8 mouse cellular contexts compared by ENCODE assay signal in the genomic region with DNA sequence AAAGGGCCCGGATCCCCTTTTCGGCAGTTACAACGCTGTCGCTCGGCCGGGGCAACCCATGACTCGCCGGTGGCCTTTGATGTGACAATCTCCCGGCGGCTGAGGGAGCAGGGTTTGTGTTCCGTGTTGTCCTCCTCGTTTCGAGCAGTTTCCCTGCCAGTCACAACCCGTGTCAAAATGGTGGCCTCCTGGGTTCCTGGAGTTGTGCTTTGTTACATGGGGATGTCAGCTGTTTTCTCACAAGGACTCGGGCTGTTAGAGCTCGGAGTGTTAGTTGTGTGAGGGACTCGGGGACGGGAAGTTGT. TPM values are rescaled to one million over a fixed set of nuclear protein-coding genes. Genes with fewer than 3 reads are reported as not detected.
A peak's percentile ranks its signal among the peaks of the same experiment; 100 is the strongest.
DNase-seq lines count a peak whose midpoint lies in the region; ATAC-seq lines count a peak whose summit lies in the region.

No protein-coding gene starts in this region.

- no peaks in the 10 kb centered on the region for H3K9me3 ChIP-seq in kidney, embryonic 16.5 days (ENCODE audit: low read length)
- no peaks in the 10 kb centered on the region for H3K9me3 ChIP-seq in intestine, embryonic 14.5 days (ENCODE audit: control insufficient read depth, low read length)

- H3K27me3 ChIP-seq in kidney, embryonic 16.5 days (ENCODE audit: insufficient read depth, low read length): no peaks in the 10 kb centered on the region
- H3K27me3 ChIP-seq in intestine, embryonic 14.5 days (replicated peaks; ENCODE audit: control insufficient read depth, insufficient read depth, low read length): no peaks in the 10 kb centered on the region

- under 1% methylated on average over 18 of the region's 18 CpGs for WGBS in kidney, embryonic 16.5 days
- WGBS in intestine, embryonic 14.5 days: 1% methylated on average over 18 of the region's 18 CpGs

- H3K4me1 ChIP-seq in kidney, embryonic 16.5 days (ENCODE audit: insufficient read depth, low read length): peaks cover 31% of the 10 kb centered on the region
- no peaks in the 10 kb centered on the region; the same call in 1 of the 2 replicates for H3K4me1 ChIP-seq in brown adipose tissue, adult 24 weeks (ENCODE audit: control insufficient read depth, insufficient read depth, insufficient read length, low read length)
- H3K4me1 ChIP-seq in intestine, embryonic 14.5 days (replicated peaks; ENCODE audit: control insufficient read depth, insufficient read depth, low read length): peaks cover 20% of the 10 kb centered on the region

- peak overlapping the region; percentile 96 for H3K27ac ChIP-seq in kidney, embryonic 16.5 days (ENCODE audit: low read length)
- peak overlapping the region; percentile 89 for H3K27ac ChIP-seq in brown adipose tissue, adult 24 weeks (replicated peaks; ENCODE audit: low read depth, low read length)
- peak overlapping the region; percentile 97 for H3K27ac ChIP-seq in intestine, embryonic 14.5 days (ENCODE audit: low read depth)

- H3K4me2 ChIP-seq in kidney, embryonic 16.5 days (replicated peaks; ENCODE audit: low read depth, low read length): peak overlapping the region; percentile 77
- peak overlapping the region; percentile 80 for H3K4me2 ChIP-seq in intestine, embryonic 14.5 days (ENCODE audit: low read length)

- no peak for ATAC-seq in kidney, embryonic 16.5 days (ENCODE audit: low FRiP score, low TSS enrichment)
- ATAC-seq in intestine, embryonic 14.5 days (replicated peaks; ENCODE audit: low FRiP score, low TSS enrichment, low read depth): no peak
- ATAC-seq in erythroid progenitor cell, adult 5-6 weeks (replicated peaks; ENCODE audit: low FRiP score, poor library complexity, severe bottlenecking): no peak

- DNase-seq in kidney, postnatal 14 days: no peak
- peak; percentile 67 for DNase-seq in intestine, embryonic 14.5 days (ENCODE audit: low spot score)
- peak; percentile 61 for DNase-seq in naive thymus-derived CD4-positive, alpha-beta T cell, adult 2 months (ENCODE audit: low read depth)
- no peak for DNase-seq in ovary, postnatal 36 days (ENCODE audit: low spot score)
- no peak for DNase-seq in lung, postnatal 10 days

- peaks cover 33% of the 10 kb centered on the region for H3K36me3 ChIP-seq in kidney, embryonic 16.5 days (ENCODE audit: insufficient read depth, low read length)
- H3K36me3 ChIP-seq in intestine, embryonic 14.5 days (ENCODE audit: control insufficient read depth, insufficient read depth, low read length): peaks cover 48% of the 10 kb centered on the region

- peak overlapping the region; percentile 93 for H3K9ac ChIP-seq in kidney, embryonic 16.5 days (replicated peaks; ENCODE audit: low read length)
- peak overlapping the region; percentile 99 for H3K9ac ChIP-seq in intestine, embryonic 14.5 days (ENCODE audit: low read length)

- peak overlapping the region; percentile 99 for H3K4me3 ChIP-seq in kidney, embryonic 16.5 days (ENCODE audit: low read length)
- H3K4me3 ChIP-seq in brown adipose tissue, adult 24 weeks (ENCODE audit: insufficient read depth, low read depth, low read length): peak overlapping the region; percentile 99
- H3K4me3 ChIP-seq in intestine, embryonic 14.5 days (ENCODE audit: low read depth, low read length): peak overlapping the region; percentile 94

RNA-seq across cellular contexts. Expression of a gene that starts 1.2 kb away (rescaled TPM):
- 481 and 498 TPM in 2 replicates for polyA plus RNA-seq in kidney, embryonic 16.5 days (2015; fragmentation: Nextera tagmentation; extraction: Ambion mirVana)
- 216 and 330 TPM in 2 replicates for polyA plus RNA-seq in brown adipose tissue, adult 24 weeks (2012; ENCODE audit: insufficient read depth, insufficient read length, missing spikeins)
- polyA plus RNA-seq in intestine, embryonic 14.5 days (2014; fragmentation: Nextera tagmentation; extraction: Ambion mirVana): 505 and 521 TPM in 2 replicates
- total RNA-seq in erythroid progenitor cell, adult 5-6 weeks (2015; ENCODE audit: low replicate concordance): 265 and 296 TPM in 2 replicates
- total RNA-seq in erythroid progenitor cell, adult 5-6 weeks (2017; ENCODE audit: low replicate concordance): 240 and 253 TPM in 2 replicates

RNA-seq across cellular contexts. Expression of a gene that starts 35.3 kb away (rescaled TPM):
- polyA plus RNA-seq in kidney, embryonic 16.5 days (2015; fragmentation: Nextera tagmentation; extraction: Ambion mirVana): 31.5 and 32.2 TPM in 2 replicates
- 25.9 and 31.0 TPM in 2 replicates for polyA plus RNA-seq in brown adipose tissue, adult 24 weeks (2012; ENCODE audit: insufficient read depth, insufficient read length, missing spikeins)
- 49.4 and 49.6 TPM in 2 replicates for polyA plus RNA-seq in intestine, embryonic 14.5 days (2014; fragmentation: Nextera tagmentation; extraction: Ambion mirVana)
- 200 and 221 TPM in 2 replicates for total RNA-seq in erythroid progenitor cell, adult 5-6 weeks (2015; ENCODE audit: low replicate concordance)
- total RNA-seq in erythroid progenitor cell, adult 5-6 weeks (2017; ENCODE audit: low replicate concordance): 177 and 202 TPM in 2 replicates

RNA-seq across cellular contexts. Expression of a gene that starts 53.4 kb away (rescaled TPM):
- polyA plus RNA-seq in kidney, embryonic 16.5 days (2015; fragmentation: Nextera tagmentation; extraction: Ambion mirVana): 78.6 and 84.8 TPM in 2 replicates
- polyA plus RNA-seq in brown adipose tissue, adult 24 weeks (2012; ENCODE audit: insufficient read depth, insufficient read length, missing spikeins): not detected in 2 replicates
- 27.5 and 33.8 TPM in 2 replicates for polyA plus RNA-seq in intestine, embryonic 14.5 days (2014; fragmentation: Nextera tagmentation; extraction: Ambion mirVana)
- 1.8 TPM in 1 of 2 replicates, not detected in the other for total RNA-seq in erythroid progenitor cell, adult 5-6 weeks (2015; ENCODE audit: low replicate concordance)
- total RNA-seq in erythroid progenitor cell, adult 5-6 weeks (2017; ENCODE audit: low replicate concordance): not detected in 2 replicates

Comparison
In these comparisons a context has a peak if more than half of its experiments do, and no peak if none do; other contexts are left out.
1. DNase-seq: peak in intestine, embryonic 14.5 days (single experiment) and naive thymus-derived CD4-positive, alpha-beta T cell, adult 2 months (single experiment); none in kidney, postnatal 14 days (single experiment), ovary, postnatal 36 days (single experiment) and lung, postnatal 10 days (single experiment).
2. RNA of a gene that starts 53.4 kb away (polyA plus RNA-seq): 78.6 to 84.8 TPM in kidney, embryonic 16.5 days and 27.5 to 33.8 TPM in intestine, embryonic 14.5 days; not detected in brown adipose tissue, adult 24 weeks; every median in the first group is over 10 times any median in the second.
3. Peak in every context shown above with its lines, with median percentiles within 50 percentile points of each other: H3K27ac ChIP-seq and H3K4me3 ChIP-seq.